Mouse (Mus musculus): Measurements from ENCODE around the gene Gm38394. TPM values are rescaled to one million over a fixed set of nuclear protein-coding genes. Genes with fewer than 3 reads are reported as not detected.
"Not testable (repeated sequence)": the region's sequence is repeated elsewhere in the genome, so short reads cannot be mapped to it uniquely, and the experiment has no call there.

Gm38394 gene
- polyA plus RNA-seq, 1 experiment from 2014 or later, result 5.1 TPM

- no peaks in the 10 kb centered on the region for H3K9me3 ChIP-seq (replicated peaks)
- no peaks in the 10 kb centered on the region for H3K36me3 ChIP-seq
- H3K27me3 ChIP-seq, result no peaks in the 10 kb centered on the region
- no peak overlapping the region for H3K27ac ChIP-seq
- H3K9ac ChIP-seq, result no peak overlapping the region
- no peak overlapping the region for H3K4me2 ChIP-seq
- H3K4me1 ChIP-seq, result peaks cover 21% of the 10 kb centered on the region
- no peak for ATAC-seq (replicated peaks; ENCODE audit: low FRiP score)
- no peak overlapping the region for H3K4me3 ChIP-seq (replicated peaks)
- WGBS, result 40% methylated on average over 7 of the region's 7 CpGs
Measured at GRCm38 (mm10) chr1:133688301-133688700, 27.2 kb upstream of the Gm38394 start.

- ATAC-seq (replicated peaks; ENCODE audit: low FRiP score), result 0 out of 2 replicates have a peak, but pooled peaks have one; percentile 33
- 74% methylated on average over 10 of the region's 10 CpGs for WGBS
- 0 out of 2 replicates have a peak overlapping the region, but pooled peaks have one; percentile 18 for H3K27ac ChIP-seq
Measured at GRCm38 (mm10) chr1:133685749-133686519, 24.8 kb upstream of the Gm38394 start.

GRCm38 (mm10) chr1:133671801-133672200, 10.7 kb upstream of the Gm38394 start:
- Histone ChIP-seq H3K4me1 (no peaks in the 10 kb centered on the region), H3K4me3 (replicated peaks) (no peak overlapping the region), H3K27me3 (no peaks in the 10 kb centered on the region), H3K27ac (no peak overlapping the region), H3K36me3 (no peaks in the 10 kb centered on the region), H3K9me3 (replicated peaks) (no peaks in the 10 kb centered on the region), H3K9ac (no peak overlapping the region), H3K4me2 (no peak overlapping the region)
- 78% methylated on average over 3 of the region's 3 CpGs for WGBS
- ATAC-seq (replicated peaks; ENCODE audit: low FRiP score), result no peak

More at GRCm38 (mm10) chr1:133685749-133686519, 24.8 kb upstream of the Gm38394 start:
- no peak overlapping the region for H3K4me3 ChIP-seq (replicated peaks)
- no peak overlapping the region for H3K9ac ChIP-seq
- no peaks in the 10 kb centered on the region for H3K9me3 ChIP-seq (replicated peaks)
- no peaks in the 10 kb centered on the region for H3K27me3 ChIP-seq
- H3K4me2 ChIP-seq, result no peak overlapping the region
- no peaks in the 10 kb centered on the region for H3K36me3 ChIP-seq
- H3K4me1 ChIP-seq, result peaks cover 14% of the 10 kb centered on the region

GRCm38 (mm10) chr1:133671266-133671665, 10.1 kb upstream of the Gm38394 start:
- no peak for ATAC-seq (replicated peaks; ENCODE audit: low FRiP score)
- WGBS, result 84% methylated on average over 3 of the region's 3 CpGs
- Histone ChIP-seq H3K4me3 (replicated peaks) (no peak overlapping the region), H3K27me3 (no peaks in the 10 kb centered on the region), H3K9me3 (replicated peaks) (no peaks in the 10 kb centered on the region), H3K4me2 (no peak overlapping the region), H3K27ac (no peak overlapping the region), H3K36me3 (no peaks in the 10 kb centered on the region), H3K4me1 (no peaks in the 10 kb centered on the region), H3K9ac (no peak overlapping the region)

- Histone ChIP-seq H3K9ac (no peak overlapping the region), H3K27me3 (no peaks in the 10 kb centered on the region), H3K36me3 (no peaks in the 10 kb centered on the region), H3K4me2 (no peak overlapping the region), H3K27ac (no peak overlapping the region), H3K4me1 (no peaks in the 10 kb centered on the region), H3K9me3 (replicated peaks) (no peaks in the 10 kb centered on the region), H3K4me3 (replicated peaks) (no peak overlapping the region)
- ATAC-seq (replicated peaks; ENCODE audit: low FRiP score), result no peak
- WGBS, result 76% methylated on average over 6 of the region's 6 CpGs
Measured at GRCm38 (mm10) chr1:133670776-133671175, 9.7 kb upstream of the Gm38394 start.

GRCm38 (mm10) chr1:133670190-133670589, 9.1 kb upstream of the Gm38394 start:
- Histone ChIP-seq H3K9me3 (replicated peaks) (no peaks in the 10 kb centered on the region), H3K4me2 (no peak overlapping the region), H3K4me1 (no peaks in the 10 kb centered on the region), H3K36me3 (no peaks in the 10 kb centered on the region), H3K4me3 (replicated peaks) (no peak overlapping the region), H3K27ac (no peak overlapping the region), H3K27me3 (no peaks in the 10 kb centered on the region), H3K9ac (no peak overlapping the region)
- WGBS, result 74% methylated on average over 12 of the region's 12 CpGs
- no peak for ATAC-seq (replicated peaks; ENCODE audit: low FRiP score)

- no peak for ATAC-seq (replicated peaks; ENCODE audit: low FRiP score)
- Histone ChIP-seq H3K27me3 (no peaks in the 10 kb centered on the region), H3K4me2 (no peak overlapping the region), H3K9me3 (replicated peaks) (no peaks in the 10 kb centered on the region), H3K4me3 (replicated peaks) (no peak overlapping the region), H3K9ac (no peak overlapping the region), H3K27ac (no peak overlapping the region), H3K4me1 (no peaks in the 10 kb centered on the region), H3K36me3 (no peaks in the 10 kb centered on the region)
- whole genome bisulfite sequencing, result 84% methylated on average over 3 of the region's 3 CpGs
Measured at GRCm38 (mm10) chr1:133668618-133669017, 7.5 kb upstream of the Gm38394 start.

- Histone ChIP-seq H3K36me3 (no peaks in the 10 kb centered on the region), H3K27me3 (no peaks in the 10 kb centered on the region), H3K4me2 (no peak overlapping the region), H3K9me3 (replicated peaks) (no peaks in the 10 kb centered on the region), H3K27ac (no peak overlapping the region), H3K9ac (no peak overlapping the region), H3K4me1 (no peaks in the 10 kb centered on the region), H3K4me3 (replicated peaks) (no peak overlapping the region)
- ATAC-seq (replicated peaks; ENCODE audit: low FRiP score), result no peak
- WGBS, result 69% methylated on average over 7 of the region's 7 CpGs
Measured at GRCm38 (mm10) chr1:133667721-133668120, 6.6 kb upstream of the Gm38394 start.

- not testable (repeated sequence) for H3K36me3 ChIP-seq; H3K4me1 ChIP-seq; H3K9me3 ChIP-seq (replicated peaks); H3K4me3 ChIP-seq (replicated peaks); ATAC-seq (replicated peaks; ENCODE audit: low FRiP score); H3K27me3 ChIP-seq; H3K9ac ChIP-seq; H3K4me2 ChIP-seq; H3K27ac ChIP-seq
- 87% methylated on average over 7 of the region's 8 CpGs for WGBS
Measured at GRCm38 (mm10) chr1:133665713-133666112, 4.6 kb upstream of the Gm38394 start.

- ATAC-seq (replicated peaks; ENCODE audit: low FRiP score), result no peak
- H3K4me1 ChIP-seq, result peaks cover 7% of the 10 kb centered on the region
- no peak overlapping the region for H3K4me3 ChIP-seq (replicated peaks)
- H3K4me2 ChIP-seq, result no peak overlapping the region
- H3K27me3 ChIP-seq, result no peaks in the 10 kb centered on the region
- H3K9me3 ChIP-seq (replicated peaks), result no peaks in the 10 kb centered on the region
- 78% methylated on average over 11 of the region's 11 CpGs for WGBS
- H3K27ac ChIP-seq, result no peak overlapping the region
- peaks cover 3% of the 10 kb centered on the region for H3K36me3 ChIP-seq
- no peak overlapping the region for H3K9ac ChIP-seq
Measured at GRCm38 (mm10) chr1:133664203-133664970, 3.3 kb upstream of the Gm38394 start.

- Histone ChIP-seq H3K4me2 (no peak overlapping the region), H3K4me3 (replicated peaks) (no peak overlapping the region), H3K27me3 (no peaks in the 10 kb centered on the region), H3K4me1 (peaks cover 17% of the 10 kb centered on the region), H3K9ac (no peak overlapping the region), H3K27ac (no peak overlapping the region), H3K36me3 (peaks cover 13% of the 10 kb centered on the region), H3K9me3 (replicated peaks) (no peaks in the 10 kb centered on the region)
- no peak for ATAC-seq (replicated peaks; ENCODE audit: low FRiP score)
- 70% methylated on average over 4 of the region's 4 CpGs for WGBS
Measured at GRCm38 (mm10) chr1:133663427-133663826, 2.3 kb upstream of the Gm38394 start.

GRCm38 (mm10) chr1:133662941-133663340, 1.8 kb upstream of the Gm38394 start:
- Histone ChIP-seq H3K36me3 (peaks cover 17% of the 10 kb centered on the region), H3K27me3 (no peaks in the 10 kb centered on the region), H3K9me3 (replicated peaks) (no peaks in the 10 kb centered on the region), H3K4me3 (replicated peaks) (no peak overlapping the region), H3K9ac (no peak overlapping the region), H3K4me2 (no peak overlapping the region), H3K27ac (no peak overlapping the region), H3K4me1 (peaks cover 21% of the 10 kb centered on the region)
- no peak for ATAC-seq (replicated peaks; ENCODE audit: low FRiP score)
- 97% methylated on average over 7 of the region's 7 CpGs for WGBS
